Mouse (Mus musculus) lung, postnatal 0 days (tissue): Measurements from ENCODE around the gene Klf1.

Source experiments
- CTCF ChIP-seq: IDR thresholded peaks from 2 replicates; pipeline ENCODE4 v1.5.1; 2016; ENCODE audit warnings: antibody characterized with exemption, mild to moderate bottlenecking
- EP300 ChIP-seq: IDR thresholded peaks from 2 replicates; pipeline ENCODE4 v1.6.1; 2016; ENCODE audit warnings: antibody characterized with exemption, mild to moderate bottlenecking, control low read depth

DNA sequence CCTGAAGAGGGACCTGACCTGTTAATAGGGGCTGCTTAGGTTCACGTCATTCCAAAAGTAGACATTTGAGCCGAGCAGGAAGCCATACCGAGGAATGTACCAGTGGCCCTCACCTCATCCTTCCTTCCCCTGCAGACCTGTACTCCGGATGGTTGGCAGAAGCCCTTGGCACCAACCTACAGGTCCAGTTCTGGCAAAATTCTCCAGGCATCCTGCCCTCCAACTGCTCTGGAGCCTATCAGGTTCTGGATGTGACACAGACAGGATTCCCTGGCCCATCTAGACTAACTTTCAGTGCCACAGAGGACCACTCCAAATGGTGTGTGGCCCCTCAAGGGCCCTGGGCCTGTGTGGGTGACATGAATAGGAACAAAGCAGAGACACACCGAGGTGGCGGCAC, 8.8 kb downstream of the Klf1 start:
- TF ChIP-seq CTCF, result no peak
- no peak for TF ChIP-seq EP300
